8 mouse cellular contexts compared by ENCODE assay signal in the genomic region with DNA sequence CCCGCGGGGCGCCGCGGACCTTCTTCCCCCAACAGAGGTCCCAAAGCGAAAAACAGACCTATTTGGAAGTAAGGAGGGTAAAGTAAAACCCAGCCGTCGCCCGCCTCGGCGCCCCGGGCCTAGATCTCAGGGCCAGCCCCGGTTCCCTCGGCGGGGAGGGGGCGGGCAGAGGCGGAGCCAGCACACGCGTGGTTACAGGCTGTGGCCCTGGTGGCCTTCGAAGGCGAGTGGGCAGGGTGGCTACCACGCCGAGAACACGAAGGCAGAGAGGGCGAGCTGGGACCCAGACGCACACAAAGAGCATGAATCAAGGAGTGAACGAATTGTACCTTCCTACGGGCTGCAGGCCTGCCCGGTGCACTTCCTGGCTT. TPM values are rescaled to one million over a fixed set of nuclear protein-coding genes. Genes with fewer than 3 reads are reported as not detected.
DNase-seq lines count a peak whose midpoint lies in the region; ATAC-seq lines count a peak whose summit lies in the region.

No protein-coding gene starts in this region.

- peak overlapping the region; percentile 43 to 44 for H3K4me3 ChIP-seq in heart, embryonic 14.5 days (ENCODE audit: control insufficient read depth in 1 of 2, insufficient read depth in 1 of 2, low read depth in 1 of 2, low read length in 2 of 2)
- peak overlapping the region; percentile 42 for H3K4me3 ChIP-seq in hindbrain, embryonic 11.5 days (ENCODE audit: low read depth, low read length)

- H3K9ac ChIP-seq in heart, embryonic 14.5 days (ENCODE audit: low read length) = peak overlapping the region; percentile 74
- peak overlapping the region; percentile 73 for H3K9ac ChIP-seq in hindbrain, embryonic 11.5 days (ENCODE audit: low read depth, low read length)

- 24% methylated on average over 29 of the region's 29 CpGs for WGBS in heart, embryonic 14.5 days
- WGBS in hindbrain, embryonic 11.5 days = 19% methylated on average over 29 of the region's 29 CpGs

- no peak for ATAC-seq in heart, embryonic 14.5 days (ENCODE audit: insufficient number of reproducible peaks, insufficient read depth, low FRiP score, low read depth)
- peak; percentile 48 for ATAC-seq in activated CD4-positive, CD25-positive, alpha-beta regulatory T cell, adult 4 months
- peak; percentile 84 for ATAC-seq in hindbrain, embryonic 11.5 days (ENCODE audit: low FRiP score)
- ATAC-seq in megakaryocyte-erythroid progenitor cell, adult 5-6 weeks (replicated peaks; ENCODE audit: low FRiP score, low TSS enrichment, poor library complexity, severe bottlenecking) = 0 out of 2 replicates have a peak, but pooled peaks have one; percentile 7

- no peaks in the 10 kb centered on the region for H3K27me3 ChIP-seq in heart, embryonic 14.5 days (ENCODE audit: control insufficient read depth, insufficient read depth, low read length)
- H3K27me3 ChIP-seq in hindbrain, embryonic 11.5 days (ENCODE audit: control insufficient read depth, insufficient read depth, low read length) = peaks cover 3% of the 10 kb centered on the region; the same call in 1 of the 2 replicates

- H3K36me3 ChIP-seq in heart, embryonic 14.5 days (ENCODE audit: control insufficient read depth, insufficient read depth, low read length) = no peaks in the 10 kb centered on the region
- H3K36me3 ChIP-seq in hindbrain, embryonic 11.5 days (ENCODE audit: control insufficient read depth, insufficient read depth, low read length) = no peaks in the 10 kb centered on the region

- H3K27ac ChIP-seq in heart, embryonic 14.5 days (replicated peaks in 1 of 2; ENCODE audit: control insufficient read depth in 1 of 2, insufficient read depth in 1 of 2, low read depth in 2 of 2, low read length in 2 of 2) = peak overlapping the region in 1 of 2 experiments; percentile 39; a peak in 1 of 4 replicates
- no peak overlapping the region for H3K27ac ChIP-seq in hindbrain, embryonic 11.5 days (ENCODE audit: low read depth, low read length)

- peaks cover 0 to 7% of the 10 kb centered on the region in 2 experiments; a peak in 2 of 4 replicates for H3K4me1 ChIP-seq in heart, embryonic 14.5 days (ENCODE audit: control insufficient read depth in 2 of 2, insufficient read depth in 2 of 2, low read length in 2 of 2)
- peaks cover 4% of the 10 kb centered on the region; the same call in 1 of the 2 replicates for H3K4me1 ChIP-seq in hindbrain, embryonic 11.5 days (replicated peaks; ENCODE audit: control insufficient read depth, insufficient read depth, low read length)

- peak overlapping the region; percentile 79 for H3K4me2 ChIP-seq in heart, embryonic 14.5 days (ENCODE audit: low read length)
- peak overlapping the region; percentile 71 for H3K4me2 ChIP-seq in hindbrain, embryonic 11.5 days (replicated peaks; ENCODE audit: low read depth, low read length)

- H3K9me3 ChIP-seq in heart, embryonic 14.5 days (ENCODE audit: control insufficient read depth, low read length) = no peaks in the 10 kb centered on the region
- H3K9me3 ChIP-seq in hindbrain, embryonic 11.5 days (ENCODE audit: control insufficient read depth, low read length) = no peaks in the 10 kb centered on the region

- DNase-seq in heart, postnatal 4 days = no peak
- DNase-seq in hindbrain, embryonic 11.5 days (ENCODE audit: low spot score) = peak; percentile 71
- no peak for DNase-seq in adrenal gland, adult (ENCODE audit: inconsistent age in 2 of 2, low spot score in 1 of 2)
- no peak for DNase-seq in right cerebral cortex, postnatal 4 days
- DNase-seq in yolk sac, embryonic 10.5 days (ENCODE audit: low spot score) = no peak

RNA-seq across cellular contexts. Expression of a gene that starts 0.4 kb away (rescaled TPM):
- polyA plus RNA-seq in heart, embryonic 14.5 days (2014; fragmentation: Nextera tagmentation; extraction: Ambion mirVana) = 1.2 TPM in 2 replicates
- 1 to 10 TPM; 1.4 to 1.8 TPM for total RNA-seq in heart, postnatal 4 days (2021)
- not detected for polyA plus RNA-seq in activated CD4-positive, CD25-positive, alpha-beta regulatory T cell, adult 4 months (2017; shearing (Covaris generic))
- 1.8 and 1.9 TPM in 2 replicates for polyA plus RNA-seq in hindbrain, embryonic 11.5 days (2014; fragmentation: Nextera tagmentation; extraction: Ambion mirVana)
- not detected in 2 replicates for total RNA-seq in megakaryocyte-erythroid progenitor cell, adult 5-6 weeks (2014; fragmentation: Nextera tagmentation)
- not detected in 2 replicates for total RNA-seq in megakaryocyte-erythroid progenitor cell, adult 5-6 weeks (2017)
